Mouse (Mus musculus): ENCODE results near the gene Rtl10. TPM values are rescaled to one million over a fixed set of nuclear protein-coding genes. Genes with fewer than 3 reads are reported as not detected.

The Rtl10 gene
- polyA plus RNA-seq, 1 experiment from 2014 or later = 3.3 TPM

Other genes starting within 250 kb of the Rtl10 start
- not detected in 2 replicates for gene Gm49776, start 240.6 kb upstream of the Rtl10 start, polyA plus RNA-seq (2015; fragmentation: Nextera tagmentation; extraction: Ambion mirVana)
- gene Dgcr8, start 209.7 kb upstream of the Rtl10 start, polyA plus RNA-seq (2015; fragmentation: Nextera tagmentation; extraction: Ambion mirVana) = 31.1 and 32.7 TPM in 2 replicates
- 78.7 and 82.5 TPM in 2 replicates for gene Tango2, start 150.8 kb upstream of the Rtl10 start, polyA plus RNA-seq (2015; fragmentation: Nextera tagmentation; extraction: Ambion mirVana)
- gene Arvcf, start 150.7 kb upstream of the Rtl10 start, polyA plus RNA-seq (2015; fragmentation: Nextera tagmentation; extraction: Ambion mirVana) = 77.1 and 80.2 TPM in 2 replicates
- 36.6 and 37.0 TPM in 2 replicates for gene Txnrd2, start 72.5 kb upstream of the Rtl10 start, polyA plus RNA-seq (2015; fragmentation: Nextera tagmentation; extraction: Ambion mirVana)
- 96.6 and 112 TPM in 2 replicates for gene Comt, start 72.0 kb upstream of the Rtl10 start, polyA plus RNA-seq (2015; fragmentation: Nextera tagmentation; extraction: Ambion mirVana)
- gene Gnb1l, start 188 bp upstream of the Rtl10 start, polyA plus RNA-seq (2015; fragmentation: Nextera tagmentation; extraction: Ambion mirVana) = 16.5 and 17.6 TPM in 2 replicates
- 0.33 and 0.66 TPM in 2 replicates for gene Tbx1, start 91.8 kb downstream of the Rtl10 start, polyA plus RNA-seq (2015; fragmentation: Nextera tagmentation; extraction: Ambion mirVana)
- gene Gp1bb, start 123.5 kb downstream of the Rtl10 start, polyA plus RNA-seq (2015; fragmentation: Nextera tagmentation; extraction: Ambion mirVana) = 9.4 and 9.8 TPM in 2 replicates
- gene Gm49601, start 127.5 kb downstream of the Rtl10 start, polyA plus RNA-seq (2015; fragmentation: Nextera tagmentation; extraction: Ambion mirVana) = 23.3 and 24.6 TPM in 2 replicates
- gene Sept5, start 131.1 kb downstream of the Rtl10 start, polyA plus RNA-seq (2015; fragmentation: Nextera tagmentation; extraction: Ambion mirVana) = 240 and 262 TPM in 2 replicates